Mouse (Mus musculus) layer of hippocampus, postnatal 10 days (tissue): ENCODE data around the gene Stx5a. TPM values are rescaled to one million over a fixed set of nuclear protein-coding genes. Genes with fewer than 3 reads are reported as not detected.

Source experiments
- DNase-seq, 2 experiments: peaks; one replicate each; pipeline ENCODE4 v3.0.0; 2021; ENCODE audit warnings: low spot score in 2 of 2
- microRNA-seq, 2 experiments: library from miRNA; unstranded; fragments of <30 nt; microRNA quantifications; one replicate each; pipeline ENCODE4 v1.2.0; 2021
- total RNA-seq, 2 experiments: library from RNA; stranded (reverse); gene quantifications; 2 replicates each; pipeline ENCODE4 v1.2.3; 2021

The Stx5a gene
- total RNA-seq, 2 experiments from 2014 or later = 61.9 to 64.8 TPM

- DNase-seq = peak in 1 of 2 experiments; percentile 37
Measured at GRCm38 (mm10) chr19:8790171-8790570, 49.0 kb downstream of the Stx5a start.

DNA sequence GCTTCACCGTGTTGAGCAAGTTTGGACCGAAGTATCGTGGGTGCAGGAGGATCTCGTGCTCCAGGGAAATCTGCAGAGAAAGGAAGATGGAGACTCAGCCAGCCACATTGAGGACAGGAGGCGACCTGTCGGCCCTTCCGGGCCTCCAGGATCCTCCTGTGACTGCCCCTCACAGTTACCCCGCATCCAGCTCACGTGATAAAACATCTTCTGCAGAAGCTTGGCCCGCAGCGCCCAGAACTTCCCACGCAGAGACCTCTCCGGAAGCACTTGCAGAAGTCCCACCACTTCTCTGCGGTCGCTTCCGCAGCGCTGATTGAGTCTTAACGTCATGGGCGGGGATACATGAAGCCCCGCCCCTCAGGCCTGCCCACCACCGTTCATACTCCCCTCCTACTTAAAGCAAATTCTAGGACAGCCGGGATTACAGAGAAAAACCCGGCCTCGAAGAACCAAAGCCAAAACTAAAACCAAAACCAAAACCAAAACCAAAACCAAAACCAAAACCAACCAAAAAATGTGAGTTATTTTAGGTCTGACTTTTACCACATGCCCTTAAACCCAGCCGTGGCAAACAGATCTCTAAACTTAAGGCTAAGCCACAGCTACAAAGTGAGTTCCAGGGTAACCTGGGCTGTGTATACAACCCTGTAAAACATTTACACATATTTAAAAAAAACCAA is 57.2 kb downstream of the Stx5a start, which contains the start of gene Polr2g:
TSS of gene Polr2g (minus strand) at position 314 of the 683 bp plus-strand sequence.
- peak; percentile 81 to 87 for DNase-seq

DNA sequence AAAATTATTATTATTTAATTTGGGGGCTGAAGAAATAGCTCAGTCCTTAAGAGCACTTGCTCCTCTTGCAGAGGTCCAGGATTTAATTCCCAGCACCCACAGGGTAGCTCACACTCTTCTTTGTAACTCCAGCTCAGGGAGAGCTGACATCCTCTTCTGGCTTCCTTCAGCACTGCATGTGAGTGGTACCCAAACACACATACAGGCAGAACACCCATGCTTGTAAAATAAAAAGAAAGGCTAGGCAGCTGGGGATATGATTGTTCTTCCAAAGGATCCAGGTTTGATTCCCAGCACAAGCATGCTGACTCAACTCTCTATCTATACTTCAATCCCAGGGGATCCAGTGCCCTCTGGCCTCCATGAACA is 57.7 kb downstream of the Stx5a start:
- no peak for DNase-seq

GRCm38 (mm10) chr19:8802130-8802821 is 61.1 kb downstream of the Stx5a start, which contains the start of gene Zbtb3:
Zbtb3 (plus strand) TSS chr19:8802555.
- DNase-seq = peak; percentile 90

DNA sequence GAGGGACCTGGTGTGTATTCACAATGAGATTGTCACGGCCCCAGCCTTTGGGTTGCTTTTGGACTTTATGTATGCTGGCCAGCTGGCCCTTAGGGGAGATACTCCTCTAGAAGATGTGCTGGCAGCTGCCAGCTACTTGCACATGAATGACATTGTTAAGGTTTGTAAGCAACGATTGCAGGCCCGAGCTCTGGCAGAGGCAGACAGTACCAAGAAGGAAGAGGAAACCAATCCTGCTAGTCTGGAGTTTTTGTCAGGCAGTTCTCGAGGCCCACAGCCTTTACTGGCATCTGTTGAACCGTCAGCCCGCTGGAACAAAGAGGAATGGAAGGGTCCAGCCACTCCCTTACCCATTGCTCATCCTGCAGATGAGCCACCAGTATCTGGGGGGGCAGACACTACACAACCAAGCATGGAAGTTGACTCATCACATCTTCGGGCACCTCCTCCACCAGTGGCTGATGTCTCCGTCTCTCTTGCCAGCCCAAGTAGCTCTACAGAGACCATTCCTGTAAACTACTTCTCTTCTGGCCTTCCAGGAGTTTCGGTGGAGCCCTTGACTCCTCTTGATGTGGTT is 62.1 kb downstream of the Stx5a start:
- DNase-seq = no peak

DNA sequence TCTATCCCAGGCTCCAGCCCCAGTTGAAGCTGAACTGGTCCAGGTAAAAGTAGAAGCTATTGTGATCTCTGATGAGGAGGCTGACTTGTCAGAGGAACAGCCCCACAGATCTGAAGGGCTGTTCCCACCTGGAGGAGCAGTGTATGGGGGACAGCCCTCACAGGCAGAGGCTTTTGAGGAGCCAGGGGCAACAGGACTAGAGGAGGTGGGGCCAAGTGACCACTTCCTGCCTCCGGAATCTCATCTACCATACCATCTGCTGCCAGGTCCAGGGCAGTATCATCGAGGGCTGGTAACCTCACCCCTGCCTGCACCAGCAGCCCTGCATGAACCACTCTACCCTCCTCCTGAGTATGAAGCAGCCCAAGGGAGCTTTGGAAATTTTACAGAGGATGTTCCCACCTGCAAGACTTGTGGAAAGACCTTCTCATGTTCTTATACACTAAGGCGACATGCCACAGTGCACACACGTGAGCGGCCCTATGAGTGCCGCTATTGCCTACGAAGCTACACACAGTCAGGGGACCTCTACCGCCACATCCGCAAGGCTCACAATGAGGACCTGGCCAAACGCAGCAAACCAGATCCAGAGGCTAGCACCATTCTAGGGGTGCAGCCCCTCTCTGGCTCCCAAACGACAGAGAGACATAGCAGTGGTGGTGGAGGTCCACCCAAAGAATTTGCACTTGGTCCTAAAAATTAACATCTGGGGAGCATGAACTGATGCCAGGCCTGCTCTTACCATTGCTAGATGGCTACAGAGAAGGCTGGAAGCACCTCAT is 62.9 kb downstream of the Stx5a start:
- DNase-seq = no peak

Small RNA genes lying within 50 kb of the gene (microRNA-seq; reads per million reads assigned to microRNA genes)
- 0 reads per million in 2 experiments for gene Mir6992

Other genes with a start within 250 kb of the Stx5a start
- gene Slc22a8, start 150.2 kb upstream of the Stx5a start, total RNA-seq = 10 to 100 TPM; 20.6 to 21.5 TPM
- 1 to 10 TPM; 3.6 to 4.4 TPM for gene Slc22a6, start 123.4 kb upstream of the Stx5a start, total RNA-seq
- gene Chrm1, start 77.6 kb upstream of the Stx5a start, total RNA-seq = 100 to 1,000 TPM; 117 to 125 TPM
- gene Slc3a2, start 18.0 kb upstream of the Stx5a start, total RNA-seq = 100 to 1,000 TPM; 198 to 212 TPM
- gene Wdr74, start 5.6 kb upstream of the Stx5a start, total RNA-seq = 10 to 100 TPM; 52.6 to 53.3 TPM
- gene 1700092M07Rik, start 695 bp upstream of the Stx5a start, total RNA-seq = 1 to 10 TPM; 1.4 to 1.8 TPM
- 10 to 100 TPM; 72.7 to 79.7 TPM for gene Nxf1, start 15.7 kb downstream of the Stx5a start, total RNA-seq
- 100 to 1,000 TPM in 1 of 2 experiments, 10 to 100 TPM in 1; 99.9 to 120 TPM for gene Tmem223, start 29.6 kb downstream of the Stx5a start, total RNA-seq
- gene Tmem179b, start 33.1 kb downstream of the Stx5a start, total RNA-seq = 1 to 10 TPM; 7.0 to 9.3 TPM
- gene Taf6l, start 45.0 kb downstream of the Stx5a start, total RNA-seq = 10 to 100 TPM; 18.2 to 19.0 TPM
- 100 to 1,000 TPM; 107 to 109 TPM for gene Polr2g, start 57.2 kb downstream of the Stx5a start, total RNA-seq
- gene Zbtb3, start 61.1 kb downstream of the Stx5a start, total RNA-seq = 1 to 10 TPM; 4.2 to 5.2 TPM
- 10 to 100 TPM; 27.8 to 34.5 TPM for gene Ttc9c, start 77.9 kb downstream of the Stx5a start, total RNA-seq
- 100 to 1,000 TPM; 112 to 115 TPM for gene Hnrnpul2, start 78.6 kb downstream of the Stx5a start, total RNA-seq
- 10 to 100 TPM in 1 of 2 experiments, not detected in 1; 15.9 TPM for gene AC129217.1, start 88.4 kb downstream of the Stx5a start, total RNA-seq
- gene Bscl2, start 96.1 kb downstream of the Stx5a start, total RNA-seq = 100 to 1,000 TPM; 105 to 115 TPM
- 100 to 1,000 TPM; 291 to 295 TPM for gene Gng3, start 97.8 kb downstream of the Stx5a start, total RNA-seq
- gene Lrrn4cl, start 109.4 kb downstream of the Stx5a start, total RNA-seq = under 1 TPM; 0.66 to 0.78 TPM
- gene Ubxn1, start 130.1 kb downstream of the Stx5a start, total RNA-seq = 100 to 1,000 TPM; 112 to 116 TPM
- 10 to 100 TPM; 32.1 to 37.5 TPM for gene Uqcc3, start 139.5 kb downstream of the Stx5a start, total RNA-seq
- 1 to 10 TPM; 4.8 to 9.8 TPM for gene Lbhd1, start 142.3 kb downstream of the Stx5a start, total RNA-seq
- gene Gm49403, start 142.5 kb downstream of the Stx5a start, total RNA-seq = not detected
- gene 1810009A15Rik, start 147.4 kb downstream of the Stx5a start, total RNA-seq = 10 to 100 TPM; 18.9 to 27.6 TPM
- 1 to 10 TPM; 3.8 to 4.6 TPM for gene Gm49416, start 147.5 kb downstream of the Stx5a start, total RNA-seq
- 10 to 100 TPM; 24.6 to 25.0 TPM for gene Ints5, start 151.6 kb downstream of the Stx5a start, total RNA-seq
- 100 to 1,000 TPM; 103 to 111 TPM for gene Ganab, start 156.7 kb downstream of the Stx5a start, total RNA-seq
- 100 to 1,000 TPM; 121 to 130 TPM for gene B3gat3, start 179.0 kb downstream of the Stx5a start, total RNA-seq
- gene Rom1, start 187.9 kb downstream of the Stx5a start, total RNA-seq = 1 to 10 TPM; 2.3 to 2.4 TPM
- gene Eml3, start 188.1 kb downstream of the Stx5a start, total RNA-seq = 10 to 100 TPM; 11.0 to 11.9 TPM
- gene Mta2, start 200.5 kb downstream of the Stx5a start, total RNA-seq = 10 to 100 TPM; 60.6 to 67.9 TPM
- 10 to 100 TPM; 15.6 to 16.2 TPM for gene Tut1, start 212.4 kb downstream of the Stx5a start, total RNA-seq
- 100 to 1,000 TPM; 283 to 287 TPM for gene Eef1g, start 225.6 kb downstream of the Stx5a start, total RNA-seq
- 10 to 100 TPM; 17.2 to 18.5 TPM for gene Ahnak, start 247.9 kb downstream of the Stx5a start, total RNA-seq